Mouse (Mus musculus) testis, adult 10 weeks (tissue): ENCODE results near the gene Pex1. TPM values are rescaled to one million over a fixed set of nuclear protein-coding genes. Genes with fewer than 3 reads are reported as not detected.

Experiments used
- polyA plus RNA-seq: library from polyadenylated mRNA; stranded (reverse); fragments of 350-450 nt; fragmentation: Illumina TruSeq; extraction: RNeasy Lipid Tissue Mini Kit (QIAGEN cat#74804); gene quantifications from one replicate; pipeline ENCODE4 v1.2.3, GENCODE M21; 2014; ENCODE audit warnings: low read depth, low replicate concordance

Pex1 gene
- polyA plus RNA-seq = 12.3 TPM

GRCm38 (mm10) chr5:3595693-3596398, at the start of gene Pex1:
Gene Pex1, plus strand, starts transcription at chr5:3596066.

GRCm38 (mm10) chr5:3571266-3571665, 24.6 kb upstream of the Pex1 start, which contains the start of gene 1700109H08Rik:
Gene 1700109H08Rik, plus strand, starts transcription at chr5:3571566.

GRCm38 (mm10) chr5:3596399-3596766, 517 bp downstream of the Pex1 start, which contains the start of gene Rbm48:
Gene Rbm48, minus strand, starts transcription at chr5:3596585.

GRCm38 (mm10) chr5:3650881-3651280, 55.0 kb downstream of the Pex1 start, which contains the start of gene Tmbim7:
Gene Tmbim7, plus strand, starts transcription at chr5:3651181.

GRCm38 (mm10) chr5:3657085-3657484, 61.2 kb downstream of the Pex1 start, which contains the start of gene Gatad1:
Gene Gatad1, minus strand, starts transcription at chr5:3657185.

Other genes starting within 250 kb of the Pex1 start
- 78.6 TPM for gene Fam133b, start 52.2 kb upstream of the Pex1 start, polyA plus RNA-seq
- 359 TPM for gene 1700109H08Rik, start 24.5 kb upstream of the Pex1 start, polyA plus RNA-seq
- 20.2 TPM for gene Rbm48, start 519 bp downstream of the Pex1 start, polyA plus RNA-seq
- gene Tmbim7, start 55.1 kb downstream of the Pex1 start, polyA plus RNA-seq = 589 TPM
- 304 TPM for gene Gatad1, start 61.1 kb downstream of the Pex1 start, polyA plus RNA-seq
- gene Ankib1, start 206.9 kb downstream of the Pex1 start, polyA plus RNA-seq = 43.3 TPM
- 80.8 TPM for gene Krit1, start 207.1 kb downstream of the Pex1 start, polyA plus RNA-seq
- gene Lrrd1, start 249.1 kb downstream of the Pex1 start, polyA plus RNA-seq = 101 TPM